Mouse (Mus musculus): ENCODE measurements at regions not wholly inside any gene's neighbourhood (a gene's known extent, or its start where the extent isn't known, plus 50 kb on each side); places are given as distances from the start of the nearest gene placed in this dataset.

DNA sequence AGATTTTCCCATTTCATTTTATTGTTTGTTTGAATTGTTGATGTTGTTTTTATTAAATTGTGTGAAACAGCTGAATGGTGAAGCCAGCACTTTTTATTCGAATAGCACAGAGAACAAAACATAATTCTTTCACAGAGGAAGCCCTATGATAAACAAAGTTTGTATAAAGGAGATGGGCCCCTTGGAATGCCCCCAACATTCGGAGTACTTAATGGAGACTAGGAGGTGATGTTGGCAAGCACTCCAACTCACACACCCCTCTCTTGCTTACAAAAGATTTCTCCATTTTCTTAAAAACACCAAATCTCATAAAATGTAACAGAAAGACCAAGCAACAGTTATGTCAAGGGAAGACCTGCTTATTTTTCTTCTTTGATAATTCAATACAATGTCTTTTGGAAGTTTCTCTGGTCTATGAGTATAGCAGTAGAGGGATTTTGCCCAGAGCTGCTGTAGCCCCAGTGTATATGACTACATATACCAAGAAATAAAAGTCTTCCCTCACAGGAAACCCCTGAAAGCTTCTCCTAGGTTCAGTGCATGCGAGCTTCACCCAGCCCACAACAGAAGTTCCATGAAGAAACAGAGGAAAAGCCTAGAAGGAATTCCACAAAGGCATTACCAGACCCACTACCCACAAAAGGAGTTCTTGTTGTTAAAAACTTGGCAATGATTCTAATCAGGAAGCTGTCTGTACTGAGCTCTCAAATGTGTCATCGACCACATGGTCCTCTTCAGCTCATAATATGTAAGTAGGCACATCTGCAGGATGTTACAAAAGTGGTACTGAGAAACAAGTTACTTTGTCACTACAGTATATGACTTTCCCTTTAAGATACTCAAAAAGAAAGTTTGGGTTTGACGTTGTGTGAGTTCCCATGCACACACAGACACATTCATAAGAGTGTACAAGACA lies 543.1 kb upstream of the Klf6 start:
- TF ChIP-seq TAL1 (IDR thresholded peaks at IDR 0.05; ENCODE audit: low read length), result no peak
- no peak for TF ChIP-seq GATA1 (IDR thresholded peaks at IDR 0.05; ENCODE audit: low read depth, low read length)
- no peak for TF ChIP-seq ZC3H11A (IDR thresholded peaks at IDR 0.05; ENCODE audit: low read depth, low read length)
- no peak for TF ChIP-seq MAFK (IDR thresholded peaks at IDR 0.05; ENCODE audit: borderline replicate concordance, low read depth, low read length)
- TF ChIP-seq SMC3 (IDR thresholded peaks at IDR 0.05; ENCODE audit: low read depth, low read length), result no peak
- TF ChIP-seq ELF1 (IDR thresholded peaks at IDR 0.05; ENCODE audit: low read depth, low read length), result no peak
- no peak for TF ChIP-seq MYC (IDR thresholded peaks at IDR 0.05; ENCODE audit: low read depth, low read length)
- no peak for TF ChIP-seq POLR2A (IDR thresholded peaks at IDR 0.05; ENCODE audit: control insufficient read depth in 1 of 2, insufficient read depth in 1 of 2, low read depth in 1 of 2, low read length in 2 of 2, poor library complexity in 1 of 2)
- TF ChIP-seq ZNF384 (IDR thresholded peaks at IDR 0.05; ENCODE audit: low read depth, low read length), result no peak
- no peak for TF ChIP-seq RAD21 (IDR thresholded peaks at IDR 0.05; ENCODE audit: low read depth, low read length)
- TF ChIP-seq E2F4 (IDR thresholded peaks at IDR 0.05; ENCODE audit: borderline replicate concordance, low read depth, low read length), result no peak
- TF ChIP-seq ETS1 (IDR thresholded peaks at IDR 0.05; ENCODE audit: low read depth, low read length), result no peak
- no peak for TF ChIP-seq RCOR1 (IDR thresholded peaks at IDR 0.05; ENCODE audit: low read depth, low read length)
- TF ChIP-seq MAX (IDR thresholded peaks at IDR 0.05; ENCODE audit: low read length), result no peak
- no peak for TF ChIP-seq MXI1 (IDR thresholded peaks at IDR 0.05; ENCODE audit: low read depth, low read length)
- TF ChIP-seq CTCF (IDR thresholded peaks at IDR 0.05 in 2 of 3, conservative IDR thresholded peaks at IDR 0.05 in 1 of 3; ENCODE audit: control insufficient read depth in 1 of 3, insufficient read depth in 1 of 3, low read depth in 2 of 3, low read length in 3 of 3, poor library complexity in 1 of 3, severe bottlenecking in 1 of 3), result no peak
- no peak for TF ChIP-seq POLR2AphosphoS2 (IDR thresholded peaks at IDR 0.05; ENCODE audit: low read length)
- no peak for TF ChIP-seq MAZ (IDR thresholded peaks at IDR 0.05; ENCODE audit: low read depth, low read length)
- TF ChIP-seq MEF2A (IDR thresholded peaks at IDR 0.05; ENCODE audit: extremely low read depth, insufficient replicate concordance, low read depth, low read length, poor library complexity, severe bottlenecking), result no peak
- no peaks in the 10 kb centered on the region for H3K4me1 ChIP-seq (ENCODE audit: control insufficient read depth in 1 of 2, insufficient read depth in 2 of 2, low read length in 2 of 2)
- H3K27me3 ChIP-seq (ENCODE audit: control insufficient read depth in 1 of 2, insufficient read depth in 2 of 2, low read length in 2 of 2), result no peaks in the 10 kb centered on the region
- H3K79me2 ChIP-seq (ENCODE audit: control insufficient read depth, insufficient read depth, low read length, poor library complexity), result no peaks in the 10 kb centered on the region
- DNase-seq (ENCODE audit: low read depth, low spot score), result no peak
- no peak overlapping the region for H3K27ac ChIP-seq (ENCODE audit: control insufficient read depth, low read depth, low read length)
- no peak overlapping the region for H3K4me3 ChIP-seq (ENCODE audit: control insufficient read depth in 1 of 2, insufficient read depth in 1 of 2, low read depth in 2 of 2, low read length in 2 of 2)
- no peak overlapping the region for H3K9ac ChIP-seq (ENCODE audit: control insufficient read depth, low read depth, low read length, poor library complexity, severe bottlenecking)
- H3K36me3 ChIP-seq (ENCODE audit: control insufficient read depth in 1 of 2, insufficient read depth in 2 of 2, low read length in 2 of 2), result no peaks in the 10 kb centered on the region
- H3K9me3 ChIP-seq (replicated peaks; ENCODE audit: insufficient read depth, low read length), result no peaks in the 10 kb centered on the region

DNA sequence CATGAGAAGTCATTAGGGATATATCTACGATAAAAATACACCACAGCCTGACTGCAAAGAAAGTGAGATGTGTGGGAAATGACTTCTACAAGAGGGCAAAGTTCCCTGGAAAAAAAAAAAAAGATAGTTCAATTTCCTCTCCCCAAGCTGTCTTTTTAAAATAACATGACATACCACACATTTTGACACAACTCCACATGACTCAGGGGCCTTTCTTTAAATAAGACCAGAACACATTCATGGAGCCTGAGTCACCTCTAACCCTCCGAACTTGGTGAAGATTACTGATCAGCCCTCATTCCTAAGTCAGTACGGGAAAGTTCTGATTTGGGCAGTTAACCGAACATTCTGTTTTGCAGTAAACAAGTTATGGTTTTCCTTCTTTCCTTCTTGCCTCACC lies 515.6 kb upstream of the Klf6 start:
- H3K79me2 ChIP-seq (ENCODE audit: control insufficient read depth, insufficient read depth, low read length, poor library complexity), result no peaks in the 10 kb centered on the region
- H3K9me3 ChIP-seq (replicated peaks; ENCODE audit: insufficient read depth, low read length), result no peaks in the 10 kb centered on the region
- H3K4me3 ChIP-seq (ENCODE audit: control insufficient read depth in 1 of 2, insufficient read depth in 1 of 2, low read depth in 2 of 2, low read length in 2 of 2), result no peak overlapping the region
- no peaks in the 10 kb centered on the region for H3K4me1 ChIP-seq (ENCODE audit: control insufficient read depth in 1 of 2, insufficient read depth in 2 of 2, low read length in 2 of 2)
- H3K27ac ChIP-seq (ENCODE audit: control insufficient read depth, low read depth, low read length), result no peak overlapping the region
- no peak overlapping the region for H3K9ac ChIP-seq (ENCODE audit: control insufficient read depth, low read depth, low read length, poor library complexity, severe bottlenecking)
- no peaks in the 10 kb centered on the region for H3K27me3 ChIP-seq (ENCODE audit: control insufficient read depth in 1 of 2, insufficient read depth in 2 of 2, low read length in 2 of 2)
- H3K36me3 ChIP-seq (ENCODE audit: control insufficient read depth in 1 of 2, insufficient read depth in 2 of 2, low read length in 2 of 2), result no peaks in the 10 kb centered on the region
- DNase-seq (ENCODE audit: low read depth, low spot score), result no peak
- TF ChIP-seq ZKSCAN1 (IDR thresholded peaks at IDR 0.05; ENCODE audit: low read depth, low read length) (no peak), USF2 (IDR thresholded peaks at IDR 0.05; ENCODE audit: borderline replicate concordance in 1 of 2, insufficient read depth in 1 of 2, low read depth in 1 of 2, low read length in 2 of 2) (no peak), TAL1 (IDR thresholded peaks at IDR 0.05; ENCODE audit: low read length) (no peak), ETS1 (IDR thresholded peaks at IDR 0.05; ENCODE audit: low read depth, low read length) (no peak), MEF2A (IDR thresholded peaks at IDR 0.05; ENCODE audit: extremely low read depth, insufficient replicate concordance, low read depth, low read length, poor library complexity, severe bottlenecking) (no peak), SMC3 (IDR thresholded peaks at IDR 0.05; ENCODE audit: low read depth, low read length) (no peak), RCOR1 (IDR thresholded peaks at IDR 0.05; ENCODE audit: low read depth, low read length) (no peak), TBP (IDR thresholded peaks at IDR 0.05; ENCODE audit: low read depth, low read length) (no peak), BHLHE40 (IDR thresholded peaks at IDR 0.05; ENCODE audit: borderline replicate concordance, low read depth, low read length) (no peak), E2F4 (IDR thresholded peaks at IDR 0.05; ENCODE audit: borderline replicate concordance, low read depth, low read length) (no peak), CHD1 (IDR thresholded peaks at IDR 0.05; ENCODE audit: low read depth, low read length) (no peak), POLR2AphosphoS2 (IDR thresholded peaks at IDR 0.05; ENCODE audit: low read length) (no peak), NRF1 (IDR thresholded peaks at IDR 0.05; ENCODE audit: insufficient read depth, low read depth, low read length, poor library complexity, severe bottlenecking) (no peak), MAX (IDR thresholded peaks at IDR 0.05; ENCODE audit: low read length) (no peak)

Measured in MEL (cell line).